Mouse (Mus musculus) B cell, adult 62 days (primary cell): Measurements from ENCODE around the gene Rpl23a. TPM values are rescaled to one million over a fixed set of nuclear protein-coding genes. Genes with fewer than 3 reads are reported as not detected.

Experiments
- total RNA-seq: library from RNA; stranded (reverse); gene quantifications from 4 replicates; pipeline ENCODE4 v1.2.4, GENCODE M21; 2023

The Rpl23a gene
- 2,528 to 2,656 TPM (median 2,571 TPM) in 4 replicates for total RNA-seq

DNA sequence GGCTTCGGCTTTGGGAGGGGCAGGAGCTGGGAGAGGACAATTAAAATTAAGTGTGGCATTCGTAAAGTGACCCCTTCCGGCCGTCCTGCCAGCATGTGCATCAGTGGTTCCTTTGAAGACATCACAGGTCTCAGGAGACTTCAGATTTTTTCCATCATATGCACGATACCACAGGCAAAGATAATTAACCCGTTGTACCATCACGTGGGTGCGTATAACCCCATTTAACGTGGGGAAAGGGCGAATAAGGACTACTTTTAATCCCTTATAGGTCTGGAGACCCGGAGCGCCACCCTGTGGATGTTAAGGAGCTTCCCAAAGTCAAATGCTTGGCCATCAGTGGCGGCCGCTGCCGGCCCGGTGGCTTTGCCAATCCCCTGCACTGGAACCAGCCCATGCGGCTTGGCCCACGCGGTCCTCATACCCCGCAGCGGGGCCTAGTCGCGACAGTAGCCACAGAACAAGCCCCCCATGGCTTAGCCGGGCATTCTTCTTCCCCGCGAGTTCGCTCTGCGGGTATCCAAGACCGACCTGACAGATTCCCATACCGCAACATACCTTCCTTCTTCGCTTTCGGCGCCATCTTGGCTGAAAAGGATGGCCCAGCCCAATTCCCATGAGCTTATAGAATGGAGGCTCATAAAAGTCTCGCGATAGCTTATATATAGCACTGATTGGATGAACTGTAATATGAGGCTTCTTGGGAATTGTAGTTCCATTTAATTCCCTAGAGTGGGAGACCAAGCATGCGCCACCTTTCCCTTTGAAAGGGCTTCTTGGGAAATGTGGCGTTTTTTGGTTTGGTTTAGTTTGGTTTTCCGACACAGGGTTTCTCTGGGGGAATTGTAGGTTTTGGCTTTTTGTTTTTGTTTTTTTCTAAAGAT lies at the start of gene Rpl23a:
Gene Rpl23a, minus strand, starts transcription at position 624 of the 884 bp plus-strand sequence.

DNA sequence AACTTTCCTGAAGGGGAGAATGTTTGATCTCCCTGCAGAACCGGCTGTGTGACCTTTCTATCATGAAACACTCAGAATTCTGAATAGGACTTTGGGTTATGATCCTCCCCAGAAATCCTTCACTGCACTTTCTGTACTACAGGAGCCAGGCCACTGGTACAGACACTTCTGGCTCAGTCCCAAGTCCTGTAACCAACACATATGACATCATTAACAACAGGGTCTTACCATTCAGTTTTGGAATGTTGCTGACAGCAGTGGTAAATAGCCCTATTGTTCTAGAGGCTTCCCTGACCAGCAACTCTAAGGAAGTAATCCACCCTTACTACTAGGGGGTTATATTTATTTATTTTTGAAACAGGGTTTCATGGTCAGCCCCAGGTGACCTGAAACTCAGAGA lies 9.7 kb upstream of the Rpl23a start, which contains the start of gene Proca1:
Gene Proca1, plus strand, starts transcription at position 280 of the 400 bp plus-strand sequence.

DNA sequence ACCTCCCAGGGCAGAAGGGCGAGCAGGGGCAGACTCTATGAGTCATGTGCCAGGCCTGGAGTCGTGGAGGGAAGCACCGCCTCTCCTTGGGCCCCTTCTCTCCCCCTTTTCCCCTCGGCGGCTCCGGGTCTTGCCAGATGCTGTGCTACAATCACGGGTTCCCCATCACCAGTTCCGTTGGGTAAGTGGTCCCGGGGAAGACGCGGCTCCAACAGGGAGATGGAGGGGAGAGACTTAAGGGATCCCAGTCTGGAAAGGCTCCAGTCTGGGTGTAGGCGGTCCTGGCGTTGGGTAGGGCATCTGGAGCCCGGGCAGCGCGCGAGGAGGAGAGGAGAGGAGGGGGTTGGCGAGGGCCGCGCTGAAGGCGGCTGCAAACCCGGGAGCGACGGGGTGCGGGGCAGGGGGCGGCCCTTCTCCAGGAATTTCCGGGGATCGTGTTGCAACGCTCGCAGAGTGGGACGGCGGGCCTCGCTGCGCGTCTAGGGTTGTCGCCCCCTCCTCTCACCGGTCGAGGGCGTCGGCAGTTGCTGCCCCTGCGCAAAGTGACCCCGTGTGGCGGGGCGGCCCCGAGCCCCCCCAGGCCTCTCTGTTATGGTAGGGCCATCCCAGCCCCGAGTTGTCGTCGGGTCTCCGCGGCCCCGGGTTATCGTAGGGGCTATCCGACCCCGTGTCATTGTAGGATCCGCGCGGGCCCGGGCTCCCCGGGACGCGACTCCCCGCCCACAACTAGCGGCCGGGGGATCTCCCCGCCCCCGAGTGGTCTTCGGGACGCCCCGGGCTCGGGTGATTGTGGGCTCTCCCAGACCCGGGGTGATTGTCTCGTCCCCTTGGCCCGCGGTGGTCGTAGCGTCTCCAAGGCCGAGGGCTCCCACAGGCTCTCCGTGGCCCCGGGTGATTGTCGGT lies 5.2 kb upstream of the Rpl23a start, which contains the start of gene Rab34:
Gene Rab34, plus strand, starts transcription at position 100 of the 903 bp plus-strand sequence.

DNA sequence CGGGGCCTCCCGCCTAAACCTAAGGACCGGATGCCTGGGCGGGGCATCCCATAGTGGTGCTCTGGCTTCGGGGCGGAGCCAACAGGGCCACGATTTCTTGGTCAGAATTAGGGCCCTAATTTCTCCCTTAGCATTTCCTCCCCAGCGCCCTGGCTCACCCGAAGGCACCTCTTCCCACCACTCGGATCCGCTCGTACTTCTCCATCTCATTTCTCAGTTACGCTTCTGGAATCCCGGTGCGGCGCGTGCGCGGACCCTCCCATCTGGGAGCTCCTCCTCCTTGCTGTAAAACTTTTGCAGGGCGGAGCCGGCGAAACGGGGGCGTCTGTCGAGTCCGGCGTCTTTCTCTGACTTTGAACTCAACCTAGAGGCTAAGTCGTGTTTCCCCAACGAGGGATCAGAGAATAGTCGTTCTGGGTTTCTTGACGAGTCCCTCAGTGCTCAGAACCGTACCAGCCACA lies 7.0 kb downstream of the Rpl23a start, which contains the start of the genes Nek8 and Tlcd1:
Gene Nek8, minus strand, starts transcription at position 274 of the 461 bp plus-strand sequence.
Gene Tlcd1, plus strand, starts transcription at position 310 of the 461 bp plus-strand sequence.

DNA sequence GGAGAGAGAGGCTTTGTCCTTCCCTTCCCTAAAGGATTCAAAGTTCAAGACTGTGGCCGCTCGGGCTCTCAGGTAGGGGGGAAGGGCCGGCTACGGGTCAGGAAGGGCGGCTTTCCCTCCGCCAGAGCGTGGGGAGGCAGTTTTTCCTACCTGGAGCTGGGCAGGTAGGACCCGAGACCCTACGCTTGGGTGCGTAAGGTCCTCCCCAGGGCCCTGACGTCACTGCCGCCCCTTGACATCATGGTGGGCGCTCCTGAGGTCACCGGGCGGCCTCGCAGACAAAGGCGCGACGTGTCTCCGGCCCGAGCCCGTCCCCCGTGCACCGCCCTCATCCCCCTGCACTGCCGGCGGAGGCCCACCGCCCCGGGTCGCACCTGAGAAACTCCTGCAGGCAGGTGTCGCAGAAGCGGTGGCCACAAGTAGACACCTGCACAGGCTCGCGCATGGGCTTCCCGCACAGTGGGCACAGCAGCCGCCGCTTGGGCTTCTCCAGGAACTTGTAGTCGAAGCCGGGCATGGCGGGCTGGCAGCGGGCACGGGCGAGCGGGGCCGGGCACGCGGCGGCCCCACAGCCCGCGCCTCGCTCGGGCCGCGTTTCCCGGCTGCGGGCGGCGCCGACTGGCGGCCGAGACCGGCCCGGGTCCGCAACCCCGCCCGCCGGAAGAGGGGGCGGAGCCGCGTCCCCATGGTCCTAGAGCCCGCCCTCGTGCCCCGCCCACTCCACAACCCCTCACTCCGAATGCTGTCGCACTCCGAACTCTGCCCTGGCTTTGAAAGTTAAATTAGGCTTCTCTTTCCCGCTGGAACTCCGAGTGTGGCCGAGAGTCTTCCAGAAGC lies 18.2 kb downstream of the Rpl23a start, which contains the start of gene Traf4:
Gene Traf4, minus strand, starts transcription at position 666 of the 837 bp plus-strand sequence.

Other genes with a start within 250 kb of the Rpl23a start
- gene Phf12, start 200.8 kb downstream of the Rpl23a start, total RNA-seq: 162 to 186 TPM (median 167 TPM) in 4 replicates
- gene Dhrs13, start 151.3 kb downstream of the Rpl23a start, total RNA-seq: 0.63 to 0.98 TPM (median 0.91 TPM) in 4 replicates
- gene Flot2, start 145.7 kb downstream of the Rpl23a start, total RNA-seq: 11.9 to 17.5 TPM (median 14.8 TPM) in 4 replicates
- 23.7 to 25.0 TPM (median 24.0 TPM) in 4 replicates for gene Eral1, start 103.2 kb downstream of the Rpl23a start, total RNA-seq
- 15.7 to 20.1 TPM (median 16.6 TPM) in 4 replicates for gene Fam222b, start 88.9 kb downstream of the Rpl23a start, total RNA-seq
- gene Traf4, start 18.0 kb downstream of the Rpl23a start, total RNA-seq: 50.8 to 67.2 TPM (median 56.4 TPM) in 4 replicates
- gene Nek8, start 6.9 kb downstream of the Rpl23a start, total RNA-seq: 16.5 to 22.9 TPM (median 19.9 TPM) in 4 replicates
- 2.1 to 5.5 TPM (median 4.1 TPM) in 4 replicates for gene Tlcd1, start 6.9 kb downstream of the Rpl23a start, total RNA-seq
- 0.81 to 1.8 TPM (median 1.6 TPM) in 3 of 4 replicates, not detected in the other for gene Rab34, start 4.8 kb upstream of the Rpl23a start, total RNA-seq
- gene Proca1, start 9.8 kb upstream of the Rpl23a start, total RNA-seq: 0.63 TPM in 1 of 4 replicates, not detected in the others
- 54.3 to 61.5 TPM (median 58.9 TPM) in 4 replicates for gene Sdf2, start 62.2 kb upstream of the Rpl23a start, total RNA-seq
- gene Supt6, start 62.4 kb upstream of the Rpl23a start, total RNA-seq: 74.7 to 76.9 TPM (median 76.1 TPM) in 4 replicates
- gene 2610507B11Rik, start 78.2 kb upstream of the Rpl23a start, total RNA-seq: 115 to 122 TPM (median 118 TPM) in 4 replicates
- 1.2 to 3.9 TPM (median 2.8 TPM) in 4 replicates for gene BC030499, start 107.3 kb upstream of the Rpl23a start, total RNA-seq
- 2.2 to 7.1 TPM (median 5.1 TPM) in 4 replicates for gene Spag5, start 117.9 kb upstream of the Rpl23a start, total RNA-seq
- 29.4 to 37.0 TPM (median 32.5 TPM) in 4 replicates for gene Aldoc, start 139.4 kb upstream of the Rpl23a start, total RNA-seq
- gene Pigs, start 144.8 kb upstream of the Rpl23a start, total RNA-seq: 53.5 to 55.3 TPM (median 54.2 TPM) in 4 replicates
- 50.8 to 68.8 TPM (median 61.6 TPM) in 4 replicates for gene Unc119, start 159.9 kb upstream of the Rpl23a start, total RNA-seq
- not detected in 4 replicates for gene Foxn1, start 203.0 kb upstream of the Rpl23a start, total RNA-seq
- gene Slc13a2, start 238.6 kb upstream of the Rpl23a start, total RNA-seq: not detected in 4 replicates